Mouse (Mus musculus) stomach, embryonic 14.5 days (tissue): ENCODE measurements around the gene Recql. TPM values are rescaled to one million over a fixed set of nuclear protein-coding genes. Genes with fewer than 3 reads are reported as not detected.

Experiments used
- ATAC-seq: fragments of 200-750 bp; cut with Nextera tagmentation; 2 replicates; pipeline ENCODE4 v1.8.0; 2017; ENCODE audit warnings: low read depth, moderate TSS enrichment; ENCODE audit not compliant: insufficient number of reproducible peaks, insufficient read depth, low FRiP score
- H3K27ac ChIP-seq: fragments of 300-500 bp; sonication (generic); 2 replicates; pipeline ENCODE4 v1.5.1; 2014; ENCODE audit warnings: mild to moderate bottlenecking, low read length, moderate library complexity, mixed read lengths
- H3K27me3 ChIP-seq: fragments of 300-500 bp; sonication (generic); 2 replicates; pipeline ENCODE4 v1.6.1; 2014; ENCODE audit warnings: low read length, control low read depth, mixed read lengths; ENCODE audit not compliant: control insufficient read depth, insufficient read depth
- H3K36me3 ChIP-seq: fragments of 300-500 bp; sonication (generic); 2 replicates; pipeline ENCODE4 v1.6.1; 2014; ENCODE audit warnings: mild to moderate bottlenecking, control low read depth, low read length, moderate library complexity, mixed read lengths; ENCODE audit not compliant: control insufficient read depth, insufficient read depth
- H3K4me1 ChIP-seq: fragments of 300-500 bp; sonication (generic); 2 replicates; pipeline ENCODE4 v1.6.1; 2014; ENCODE audit warnings: low read length, control low read depth, mixed read lengths; ENCODE audit not compliant: control insufficient read depth, insufficient read depth
- H3K4me2 ChIP-seq: fragments of 300-500 bp; sonication (generic); replicated peaks from 2 replicates; pipeline ENCODE4 v1.6.1; 2014; ENCODE audit warnings: low read depth, low read length, control low read depth
- H3K4me3 ChIP-seq: fragments of 300-500 bp; sonication (generic); 2 replicates; pipeline ENCODE4 v1.5.1; 2014; ENCODE audit warnings: low read depth, low read length, control low read depth
- H3K9ac ChIP-seq: fragments of 300-500 bp; sonication (generic); replicated peaks from 2 replicates; pipeline ENCODE4 v1.6.1; 2014; ENCODE audit warnings: low read depth, mild to moderate bottlenecking, control low read depth, low read length, moderate library complexity, mixed read lengths
- H3K9me3 ChIP-seq: fragments of 300-500 bp; sonication (generic); 2 replicates; pipeline ENCODE4 v1.6.1; 2016; ENCODE audit warnings: low read depth, low read length, control low read depth; ENCODE audit not compliant: control insufficient read depth
- WGBS: fragments of 180-500 bp; shearing (Covaris S2); extraction: QIAGEN DNeasy Blood & Tissue Kit; methylation state at CpG from one replicate; pipeline ENCODE4 v1.1.7; 2014; 5-methylcytosine and 5-hydroxymethylcytosine counted together
- polyA plus RNA-seq: library from polyadenylated mRNA; unstranded; fragments of >200 nt; fragmentation: Nextera tagmentation; extraction: Ambion mirVana; gene quantifications from 2 replicates; pipeline ENCODE4 v1.2.1, GENCODE M21; 2014

Gene Recql
- polyA plus RNA-seq, 1 experiment from 2014 or later = 25.7 TPM

GRCm38 (mm10) chr6:142394669-142395068, 7.8 kb upstream of the Recql start:
- 87% methylated on average over 5 of the region's 5 CpGs for WGBS
- ATAC-seq = no peak
- H3K9me3 ChIP-seq = no peaks in the 10 kb centered on the region
- H3K36me3 ChIP-seq = peaks cover 25% of the 10 kb centered on the region
- H3K9ac ChIP-seq = no peak overlapping the region
- H3K4me1 ChIP-seq = no peaks in the 10 kb centered on the region
- no peak overlapping the region for H3K4me3 ChIP-seq
- no peak overlapping the region for H3K27ac ChIP-seq
- no peak overlapping the region for H3K4me2 ChIP-seq
- no peaks in the 10 kb centered on the region for H3K27me3 ChIP-seq

- H3K27me3 ChIP-seq = no peaks in the 10 kb centered on the region
- H3K4me1 ChIP-seq = peaks cover 7% of the 10 kb centered on the region; the same call in 1 of the 2 replicates
- no peak for ATAC-seq
- H3K4me3 ChIP-seq = no peak overlapping the region
- H3K9me3 ChIP-seq = no peaks in the 10 kb centered on the region
- WGBS = 80% methylated on average over 5 of the region's 5 CpGs
- H3K9ac ChIP-seq = no peak overlapping the region
- peaks cover 25% of the 10 kb centered on the region for H3K36me3 ChIP-seq
- H3K27ac ChIP-seq = no peak overlapping the region
- no peak overlapping the region for H3K4me2 ChIP-seq
Measured at GRCm38 (mm10) chr6:142392312-142392711, 5.4 kb upstream of the Recql start.

GRCm38 (mm10) chr6:142389101-142389500, 2.2 kb upstream of the Recql start:
- Histone ChIP-seq H3K9me3 (no peaks in the 10 kb centered on the region), H3K27ac (no peak overlapping the region), H3K4me2 (no peak overlapping the region), H3K27me3 (no peaks in the 10 kb centered on the region), H3K36me3 (peaks cover 5% of the 10 kb centered on the region; the same call in 1 of the 2 replicates), H3K4me1 (peaks cover 10% of the 10 kb centered on the region; the same call in 1 of the 2 replicates), H3K4me3 (no peak overlapping the region), H3K9ac (no peak overlapping the region)
- WGBS = 83% methylated on average over 2 of the region's 2 CpGs
- no peak for ATAC-seq

GRCm38 (mm10) chr6:142387755-142388271, 926 bp upstream of the Recql start:
- H3K4me1 ChIP-seq = peaks cover 10% of the 10 kb centered on the region; the same call in 1 of the 2 replicates
- ATAC-seq = no peak
- H3K27ac ChIP-seq = no peak overlapping the region
- no peaks in the 10 kb centered on the region for H3K9me3 ChIP-seq
- no peaks in the 10 kb centered on the region; the same call in 1 of the 2 replicates for H3K36me3 ChIP-seq
- peak overlapping the region; percentile 97 for H3K4me3 ChIP-seq
- H3K9ac ChIP-seq = peak overlapping the region; percentile 92
- H3K27me3 ChIP-seq = no peaks in the 10 kb centered on the region
- 17% methylated on average over 8 of the region's 8 CpGs for WGBS
- H3K4me2 ChIP-seq = peak overlapping the region; percentile 83

- Histone ChIP-seq H3K27ac (no peak overlapping the region), H3K9me3 (no peaks in the 10 kb centered on the region), H3K4me2 (peak overlapping the region; percentile 67), H3K4me1 (peaks cover 10% of the 10 kb centered on the region; the same call in 1 of the 2 replicates), H3K4me3 (peak overlapping the region; percentile 97), H3K9ac (peak overlapping the region; percentile 28), H3K27me3 (no peaks in the 10 kb centered on the region), H3K36me3 (no peaks in the 10 kb centered on the region; the same call in 1 of the 2 replicates)
- no peak for ATAC-seq
- WGBS = 5% methylated on average over 31 of the region's 31 CpGs
Measured at GRCm38 (mm10) chr6:142386285-142387010, 439 bp downstream of the Recql start.

GRCm38 (mm10) chr6:142384521-142384920, 2.4 kb downstream of the Recql start:
- Histone ChIP-seq H3K36me3 (no peaks in the 10 kb centered on the region; the same call in 1 of the 2 replicates), H3K4me2 (no peak overlapping the region), H3K27ac (no peak overlapping the region), H3K9ac (no peak overlapping the region), H3K9me3 (no peaks in the 10 kb centered on the region), H3K4me3 (no peak overlapping the region), H3K4me1 (peaks cover 10% of the 10 kb centered on the region; the same call in 1 of the 2 replicates), H3K27me3 (no peaks in the 10 kb centered on the region)
- 87% methylated on average over 9 of the region's 9 CpGs for WGBS
- ATAC-seq = no peak

GRCm38 (mm10) chr6:142381615-142382014, 5.3 kb downstream of the Recql start:
- H3K9me3 ChIP-seq = no peaks in the 10 kb centered on the region
- H3K27me3 ChIP-seq = no peaks in the 10 kb centered on the region
- H3K9ac ChIP-seq = no peak overlapping the region
- H3K4me3 ChIP-seq = no peak overlapping the region
- H3K4me2 ChIP-seq = no peak overlapping the region
- no peak overlapping the region for H3K27ac ChIP-seq
- WGBS = 86% methylated on average over 7 of the region's 7 CpGs
- H3K4me1 ChIP-seq = peaks cover 4% of the 10 kb centered on the region; the same call in 1 of the 2 replicates
- no peak for ATAC-seq
- no peaks in the 10 kb centered on the region; the same call in 1 of the 2 replicates for H3K36me3 ChIP-seq

GRCm38 (mm10) chr6:142379961-142380360, 6.9 kb downstream of the Recql start:
- no peaks in the 10 kb centered on the region for H3K4me1 ChIP-seq
- H3K27me3 ChIP-seq = no peaks in the 10 kb centered on the region
- no peak overlapping the region for H3K4me3 ChIP-seq
- H3K9ac ChIP-seq = no peak overlapping the region
- 89% methylated on average over 6 of the region's 6 CpGs for WGBS
- H3K9me3 ChIP-seq = no peaks in the 10 kb centered on the region
- H3K4me2 ChIP-seq = no peak overlapping the region
- no peaks in the 10 kb centered on the region; the same call in 1 of the 2 replicates for H3K36me3 ChIP-seq
- ATAC-seq = no peak
- no peak overlapping the region for H3K27ac ChIP-seq
